20 mouse cellular contexts compared by ENCODE assay signal in the genomic region with DNA sequence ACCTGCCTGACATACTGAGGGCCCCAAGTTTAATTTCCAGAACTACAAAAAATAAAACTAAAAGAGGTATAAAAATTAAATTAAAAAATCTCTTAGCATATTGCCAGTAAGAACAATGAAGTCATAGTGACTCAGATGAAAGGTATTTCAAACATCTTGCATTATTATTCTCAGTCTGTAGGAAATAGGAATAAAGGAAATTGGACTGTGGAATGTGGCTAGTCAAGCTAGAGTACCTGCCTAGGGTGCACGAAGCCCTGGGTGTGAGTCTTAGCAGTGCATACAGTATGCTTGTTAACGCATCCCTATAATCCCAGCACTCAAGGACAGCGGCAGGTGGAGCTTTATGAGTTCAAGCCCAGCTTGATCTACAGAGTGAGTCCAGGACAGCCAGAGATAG. TPM values are rescaled to one million over a fixed set of nuclear protein-coding genes. Genes with fewer than 3 reads are reported as not detected.
A peak's percentile ranks its signal among the peaks of the same experiment; 100 is the strongest.
DNase-seq lines count a peak whose midpoint lies in the region.
"Had no signal": no experiment of that assay in that cellular context is flagged by ENCODE, and none has a peak within 500 bp of the region (broad histone marks: within the 10 kb centered on the region; RNA-seq: fewer than 3 reads in every experiment).

No protein-coding gene starts in this region.

- peak; percentile 49 for DNase-seq in heart, adult 11 months
- DNase-seq in heart, adult 8-10 months (ENCODE audit: low spot score) = no peak
- DNase-seq in 3T3-L1 (ENCODE audit: low read depth, low spot score) (peak; percentile 67), NIH3T3 (ENCODE audit: low read depth) (peak; percentile 10)
- DNase-seq in spleen, postnatal 4 days (ENCODE audit: low spot score in 2 of 2) = no peak
- DNase-seq in cerebellum, adult 9-10 months = no peak
- DNase-seq: adrenal gland, adult 8-10 months; adrenal gland, postnatal 25 days; cerebellum, adult 11-12 months; cerebellum, adult 9-11 months; cerebellum, postnatal 25 days; gastrocnemius, postnatal 10 days; gastrocnemius, postnatal 36 days; heart, postnatal 10 days; heart, postnatal 36 days; kidney, adult 2 months had no signal

RNA-seq across cellular contexts. Expression of gene Gm20403, which starts 9.6 kb away (rescaled TPM):
- not detected for total RNA-seq in heart, adult 8-10 months (2022)
- total RNA-seq: adrenal gland, adult 8-10 months; adrenal gland, postnatal 25 days; common myeloid progenitor, adult 5-6 weeks; gastrocnemius, adult 18-20 months; gastrocnemius, postnatal 10 days; gastrocnemius, postnatal 36 days; granulocyte monocyte progenitor cell, adult 5-6 weeks; heart, postnatal 10 days; heart, postnatal 36 days; MEL had no signal

RNA-seq across cellular contexts. Expression of gene Baz1a, which starts 18.2 kb away (rescaled TPM):
- 1 to 10 TPM; 4.4 to 8.2 (median 7.9) TPM for total RNA-seq in heart, adult 8-10 months (2022)

Comparison
In these comparisons a context has a peak if more than half of its experiments do, and no peak if none do; other contexts are left out.
1. DNase-seq: peak in heart, adult 11 months (single experiment), 3T3-L1 (single experiment) and NIH3T3 (single experiment); none in heart, adult 8-10 months (single experiment), spleen, postnatal 4 days (0 of 2) and cerebellum, adult 9-10 months (single experiment).